Mouse (Mus musculus) E14TG2a.4 (cell line): ENCODE results near the gene Pigr.

ENCODE experiments used
- CTCF ChIP-seq: conservative IDR thresholded peaks from 2 replicates; pipeline ENCODE4 v1.5.1; 2014; ENCODE audit warnings: low read length
- NANOG ChIP-seq: IDR thresholded peaks from 2 replicates; pipeline ENCODE4 v1.6.1; 2014; ENCODE audit warnings: borderline replicate concordance, low read length, mixed read lengths

- TF ChIP-seq CTCF (no peak), NANOG (no peak)
Measured at GRCm38 (mm10) chr1:130875910-130876309, 49.4 kb downstream of the Pigr start.
